Mouse (Mus musculus): ENCODE results near the gene Slc4a1.

GRCm38 (mm10) chr11:102352378-102352777, 13.6 kb downstream of the Slc4a1 start:
- TF ChIP-seq CTCF (IDR thresholded peaks at IDR 0.05; ENCODE audit: borderline replicate concordance, insufficient read depth, low read length) (no peak), POLR2A (IDR thresholded peaks at IDR 0.05; ENCODE audit: low read depth, low read length) (no peak)

All from embryonic fibroblast, embryonic 13.5 days (primary cell).